Mouse (Mus musculus) heart, adult 2 months (tissue): ENCODE measurements at regions not wholly inside any gene's neighbourhood (a gene's known extent, or its start where the extent isn't known, plus 50 kb on each side); places are given as distances from the start of the nearest gene placed in this dataset.

Experiments
- EP300 ChIP-seq: fragments of 200-500 bp; IDR thresholded peaks from 2 replicates; pipeline ENCODE4 v1.6.1; 2011; ENCODE audit warnings: low read depth, low read length, control low read depth; ENCODE audit not compliant: insufficient read depth
- POLR2A ChIP-seq: fragments of 200-500 bp; IDR thresholded peaks from 2 replicates; pipeline ENCODE4 v1.6.1; 2011; ENCODE audit warnings: mild to moderate bottlenecking, low read depth, low read length, control low read depth; ENCODE audit not compliant: insufficient read depth

DNA sequence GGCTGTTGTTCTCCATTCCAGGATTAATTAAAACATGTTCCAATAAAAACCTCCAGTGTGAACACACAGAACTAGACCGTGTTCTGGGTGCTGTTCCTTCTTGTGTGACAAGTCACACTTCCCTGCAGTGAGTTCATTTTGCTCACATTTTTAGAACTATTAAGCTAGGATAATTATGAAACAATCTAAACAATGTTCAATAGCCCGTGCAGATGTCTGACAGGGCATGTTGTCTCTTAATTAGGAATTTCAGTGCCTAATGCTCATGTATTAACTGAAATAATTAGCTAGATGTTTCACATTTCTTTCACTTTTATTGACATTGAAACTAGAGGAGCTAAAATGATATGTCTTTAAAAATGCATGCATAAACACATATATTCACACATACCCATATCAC, 291.5 kb downstream of the Rergl start:
- TF ChIP-seq EP300 = no peak
- TF ChIP-seq POLR2A = no peak
